Mouse (Mus musculus): ENCODE results near the gene Tmem59l. TPM values are rescaled to one million over a fixed set of nuclear protein-coding genes. Genes with fewer than 3 reads are reported as not detected.

Tmem59l gene
- total and polyA plus RNA-seq, 2 experiments = not detected

DNA sequence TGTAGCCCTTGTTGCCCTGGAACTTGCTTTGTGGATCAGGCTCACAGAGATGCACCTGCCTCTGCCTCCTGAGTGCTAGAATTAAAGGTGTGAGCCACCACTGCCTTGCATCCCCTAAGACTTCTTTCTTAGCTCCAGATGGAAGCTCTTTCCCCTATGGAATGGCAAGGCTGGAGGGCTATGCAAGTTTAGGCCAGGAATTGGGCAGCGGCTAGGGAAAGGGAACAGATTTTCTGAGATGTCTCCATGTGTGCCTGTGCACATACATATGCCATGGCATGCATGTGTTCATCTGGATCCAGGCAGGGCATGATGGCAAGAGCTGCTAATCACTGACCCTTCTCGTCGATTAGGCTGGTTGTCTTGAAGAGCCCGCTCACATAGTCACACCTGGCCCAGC is 21.5 kb downstream of the Tmem59l start:
- no peak for DNase-seq (ENCODE audit: extremely low read depth, low read depth, low spot score)
- H3K4me1 ChIP-seq (ENCODE audit: control insufficient read depth, insufficient read depth, low read length) = peaks cover 21% of the 10 kb centered on the region

DNA sequence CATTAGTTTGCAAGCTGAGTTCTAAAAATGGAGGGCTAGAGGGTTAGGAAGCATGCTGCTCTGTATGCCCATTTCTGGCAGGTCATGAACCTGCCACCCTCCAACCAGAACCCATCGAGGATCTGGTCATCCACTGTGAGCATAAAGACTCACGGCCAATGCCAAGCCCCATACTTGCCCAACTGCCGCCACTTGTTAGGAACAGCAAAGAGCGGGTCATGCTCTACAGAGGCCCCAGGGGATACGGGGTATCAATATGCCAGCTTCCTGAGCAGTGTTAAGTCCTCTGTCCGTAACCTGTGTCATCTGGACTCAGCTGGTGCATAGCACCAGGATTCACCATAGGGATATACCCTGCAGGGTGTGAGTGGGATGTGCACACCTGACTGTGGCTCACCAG is 23.0 kb downstream of the Tmem59l start:
- no peak overlapping the region for H3K27ac ChIP-seq (replicated peaks; ENCODE audit: insufficient read depth, low read depth, low read length)
- TF ChIP-seq POLR2A (IDR thresholded peaks at IDR 0.05; ENCODE audit: extremely low read depth, insufficient read depth, low read length) (no peak), CTCF (IDR thresholded peaks at IDR 0.05; ENCODE audit: low read depth, low read length) (no peak)
- H3K79me2 ChIP-seq (ENCODE audit: control insufficient read depth, insufficient read depth, low read length) = peaks cover 4% of the 10 kb centered on the region; the same call in 1 of the 2 replicates
- WGBS = 95% methylated on average over 6 of the region's 6 CpGs
- H3K36me3 ChIP-seq (ENCODE audit: control insufficient read depth, insufficient read depth, low read length) = no peaks in the 10 kb centered on the region
- no peak for DNase-seq (ENCODE audit: extremely low read depth, low read depth, low spot score)
- H3K4me3 ChIP-seq (ENCODE audit: insufficient read depth, low read depth, low read length) = no peak overlapping the region
- no peaks in the 10 kb centered on the region for H3K27me3 ChIP-seq (ENCODE audit: control insufficient read depth, insufficient read depth, low read length)
- H3K4me1 ChIP-seq (ENCODE audit: control insufficient read depth, insufficient read depth, low read length) = peaks cover 12% of the 10 kb centered on the region
- no peak overlapping the region for H3K9ac ChIP-seq (ENCODE audit: low read depth, low read length)

More for the DNA sequence above, 21.5 kb downstream of the Tmem59l start:
- Histone ChIP-seq H3K79me2 (ENCODE audit: control insufficient read depth, insufficient read depth, low read length) (peaks cover 4% of the 10 kb centered on the region; the same call in 1 of the 2 replicates), H3K9ac (ENCODE audit: low read depth, low read length) (no peak overlapping the region), H3K27me3 (ENCODE audit: control insufficient read depth, insufficient read depth, low read length) (no peaks in the 10 kb centered on the region), H3K27ac (replicated peaks; ENCODE audit: insufficient read depth, low read depth, low read length) (no peak overlapping the region), H3K36me3 (ENCODE audit: control insufficient read depth, insufficient read depth, low read length) (no peaks in the 10 kb centered on the region), H3K4me3 (ENCODE audit: insufficient read depth, low read depth, low read length) (no peak overlapping the region)
- TF ChIP-seq CTCF (IDR thresholded peaks at IDR 0.05; ENCODE audit: low read depth, low read length) (no peak), POLR2A (IDR thresholded peaks at IDR 0.05; ENCODE audit: extremely low read depth, insufficient read depth, low read length) (no peak)
- 99% methylated on average over 4 of the region's 4 CpGs for WGBS

DNA sequence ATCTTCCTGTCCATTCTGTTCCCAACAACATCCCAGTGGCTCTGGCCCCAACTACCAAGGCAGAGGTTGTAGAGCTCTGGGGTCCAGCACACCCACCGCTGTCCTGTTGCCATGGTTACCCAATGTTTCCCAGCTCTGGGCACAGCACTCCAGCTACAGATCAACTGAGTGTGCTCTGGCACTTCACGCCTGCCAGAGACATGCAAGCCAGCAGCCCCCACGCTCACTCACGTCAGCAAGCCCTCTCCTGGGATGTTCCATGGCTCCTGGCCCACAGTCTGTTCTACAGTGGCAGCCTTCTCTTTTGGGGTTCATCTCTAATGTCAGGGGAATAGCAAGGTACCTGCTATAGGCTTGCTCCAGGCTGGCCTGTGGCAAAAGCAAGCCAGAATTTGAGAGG is 23.9 kb downstream of the Tmem59l start:
- H3K4me1 ChIP-seq (ENCODE audit: control insufficient read depth, insufficient read depth, low read length) = peaks cover 10% of the 10 kb centered on the region
- no peaks in the 10 kb centered on the region for H3K79me2 ChIP-seq (ENCODE audit: control insufficient read depth, insufficient read depth, low read length)
- no peak overlapping the region for H3K27ac ChIP-seq (replicated peaks; ENCODE audit: insufficient read depth, low read depth, low read length)
- H3K4me3 ChIP-seq (ENCODE audit: insufficient read depth, low read depth, low read length) = no peak overlapping the region
- TF ChIP-seq CTCF (IDR thresholded peaks at IDR 0.05; ENCODE audit: low read depth, low read length) = no peak
- TF ChIP-seq POLR2A (IDR thresholded peaks at IDR 0.05; ENCODE audit: extremely low read depth, insufficient read depth, low read length) = no peak
- no peaks in the 10 kb centered on the region for H3K36me3 ChIP-seq (ENCODE audit: control insufficient read depth, insufficient read depth, low read length)
- DNase-seq (ENCODE audit: extremely low read depth, low read depth, low spot score) = no peak
- no peaks in the 10 kb centered on the region for H3K27me3 ChIP-seq (ENCODE audit: control insufficient read depth, insufficient read depth, low read length)
- H3K9ac ChIP-seq (ENCODE audit: low read depth, low read length) = no peak overlapping the region
- WGBS = 93% methylated on average over 4 of the region's 4 CpGs

DNA sequence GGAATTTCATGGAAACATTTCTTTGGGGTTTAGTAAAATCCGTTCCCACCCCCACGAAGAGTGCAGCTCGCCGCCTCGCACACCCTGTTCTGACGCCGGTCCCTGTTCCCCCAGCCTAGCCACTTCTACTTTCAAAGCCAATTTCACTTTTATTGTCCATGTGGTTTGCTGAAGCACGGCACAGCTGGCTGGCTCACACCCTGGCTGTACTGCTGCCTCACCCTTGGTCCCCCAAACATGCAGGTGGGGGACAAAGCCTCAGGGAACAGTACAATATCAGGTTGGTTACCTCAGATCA is 24.7 kb downstream of the Tmem59l start:
- H3K36me3 ChIP-seq (ENCODE audit: control insufficient read depth, insufficient read depth, low read length) = no peaks in the 10 kb centered on the region
- no peak for DNase-seq (ENCODE audit: extremely low read depth, low read depth, low spot score)
- H3K9ac ChIP-seq (ENCODE audit: low read depth, low read length) = no peak overlapping the region
- H3K4me3 ChIP-seq (ENCODE audit: insufficient read depth, low read depth, low read length) = no peak overlapping the region
- WGBS = 95% methylated on average over 8 of the region's 8 CpGs
- no peak for TF ChIP-seq POLR2A (IDR thresholded peaks at IDR 0.05; ENCODE audit: extremely low read depth, insufficient read depth, low read length)
- no peak for TF ChIP-seq CTCF (IDR thresholded peaks at IDR 0.05; ENCODE audit: low read depth, low read length)
- no peak overlapping the region for H3K27ac ChIP-seq (replicated peaks; ENCODE audit: insufficient read depth, low read depth, low read length)
- no peaks in the 10 kb centered on the region for H3K27me3 ChIP-seq (ENCODE audit: control insufficient read depth, insufficient read depth, low read length)
- no peaks in the 10 kb centered on the region for H3K79me2 ChIP-seq (ENCODE audit: control insufficient read depth, insufficient read depth, low read length)
- peaks cover 6% of the 10 kb centered on the region for H3K4me1 ChIP-seq (ENCODE audit: control insufficient read depth, insufficient read depth, low read length)

DNA sequence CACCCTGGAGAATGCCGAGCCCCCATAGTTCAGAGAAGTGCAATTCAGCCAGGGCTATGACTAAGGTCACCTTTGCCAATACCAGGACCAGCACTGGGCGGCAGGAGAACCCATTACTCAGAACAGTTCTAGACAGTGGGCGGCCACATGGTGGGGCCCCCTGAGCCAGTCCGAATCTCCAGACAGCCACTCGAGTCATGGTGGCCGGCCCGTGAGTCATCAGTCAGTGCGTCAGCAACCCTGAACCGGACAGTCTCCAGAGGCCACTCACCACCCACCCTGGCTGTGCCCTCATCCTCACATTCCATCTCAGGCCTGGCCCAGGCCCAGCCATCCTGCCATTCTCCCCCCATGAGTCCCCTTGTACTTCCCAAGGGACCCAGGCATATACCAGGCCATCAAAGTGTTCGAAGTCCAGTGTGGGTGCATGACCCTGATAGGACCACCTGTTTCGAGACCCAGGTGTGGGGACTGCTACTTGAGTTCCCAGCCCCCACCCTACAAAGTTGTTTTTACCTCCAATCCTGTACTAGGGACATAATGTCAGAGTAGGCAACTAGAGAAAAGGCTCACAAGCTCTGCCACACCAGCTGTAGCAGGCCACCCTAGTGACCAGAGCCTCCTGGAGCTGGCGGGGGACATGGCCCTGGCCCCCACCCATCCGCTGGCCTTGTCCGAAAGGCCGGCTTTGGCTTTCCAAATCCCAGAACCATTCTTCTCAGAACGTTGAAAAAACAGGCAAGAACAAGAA is 25.2 kb downstream of the Tmem59l start:
- WGBS = 94% methylated on average over 16 of the region's 16 CpGs
- no peak overlapping the region for H3K27ac ChIP-seq (replicated peaks; ENCODE audit: insufficient read depth, low read depth, low read length)
- no peak for DNase-seq (ENCODE audit: extremely low read depth, low read depth, low spot score)

DNA sequence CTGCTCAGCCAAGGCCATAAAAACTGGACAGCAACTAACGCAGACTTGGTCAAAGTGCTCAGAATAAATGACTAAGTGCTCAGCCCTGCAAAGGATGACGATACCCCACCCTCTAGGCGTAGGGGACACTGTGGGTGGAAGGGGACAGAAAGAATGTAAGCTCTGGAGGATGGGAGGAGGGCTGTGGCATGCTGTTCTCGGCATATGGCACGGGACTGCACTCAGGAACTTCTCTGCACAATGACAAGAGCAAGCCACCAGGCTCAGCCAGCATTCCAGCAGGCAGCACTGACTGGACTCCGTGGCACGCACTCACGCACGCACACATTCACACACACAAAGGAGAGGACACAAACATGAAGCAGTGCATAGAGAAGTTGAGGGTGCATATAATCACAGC is 26.6 kb downstream of the Tmem59l start:
- Histone ChIP-seq H3K36me3 (ENCODE audit: control insufficient read depth, insufficient read depth, low read length) (no peaks in the 10 kb centered on the region), H3K9ac (ENCODE audit: low read depth, low read length) (no peak overlapping the region), H3K27me3 (ENCODE audit: control insufficient read depth, insufficient read depth, low read length) (no peaks in the 10 kb centered on the region), H3K79me2 (ENCODE audit: control insufficient read depth, insufficient read depth, low read length) (no peaks in the 10 kb centered on the region), H3K4me1 (ENCODE audit: control insufficient read depth, insufficient read depth, low read length) (no peaks in the 10 kb centered on the region), H3K4me3 (ENCODE audit: insufficient read depth, low read depth, low read length) (no peak overlapping the region), H3K27ac (replicated peaks; ENCODE audit: insufficient read depth, low read depth, low read length) (no peak overlapping the region)
- WGBS = 91% methylated on average over 9 of the region's 9 CpGs
- TF ChIP-seq CTCF (IDR thresholded peaks at IDR 0.05; ENCODE audit: low read depth, low read length) (no peak), POLR2A (IDR thresholded peaks at IDR 0.05; ENCODE audit: extremely low read depth, insufficient read depth, low read length) (no peak)
- DNase-seq (ENCODE audit: extremely low read depth, low read depth, low spot score) = no peak

More for the DNA sequence above, 25.2 kb downstream of the Tmem59l start:
- no peak for TF ChIP-seq POLR2A (IDR thresholded peaks at IDR 0.05; ENCODE audit: extremely low read depth, insufficient read depth, low read length)
- TF ChIP-seq CTCF (IDR thresholded peaks at IDR 0.05; ENCODE audit: low read depth, low read length) = no peak
- Histone ChIP-seq H3K4me1 (ENCODE audit: control insufficient read depth, insufficient read depth, low read length) (0 out of 2 replicates have a peak, but pooled peaks cover 1% of the 10 kb centered on the region), H3K79me2 (ENCODE audit: control insufficient read depth, insufficient read depth, low read length) (no peaks in the 10 kb centered on the region), H3K36me3 (ENCODE audit: control insufficient read depth, insufficient read depth, low read length) (no peaks in the 10 kb centered on the region), H3K4me3 (ENCODE audit: insufficient read depth, low read depth, low read length) (no peak overlapping the region), H3K27me3 (ENCODE audit: control insufficient read depth, insufficient read depth, low read length) (no peaks in the 10 kb centered on the region), H3K9ac (ENCODE audit: low read depth, low read length) (no peak overlapping the region)

Measured in liver, adult 2 months (tissue).